8 mouse cellular contexts compared by ENCODE assay signal in the genomic region with DNA sequence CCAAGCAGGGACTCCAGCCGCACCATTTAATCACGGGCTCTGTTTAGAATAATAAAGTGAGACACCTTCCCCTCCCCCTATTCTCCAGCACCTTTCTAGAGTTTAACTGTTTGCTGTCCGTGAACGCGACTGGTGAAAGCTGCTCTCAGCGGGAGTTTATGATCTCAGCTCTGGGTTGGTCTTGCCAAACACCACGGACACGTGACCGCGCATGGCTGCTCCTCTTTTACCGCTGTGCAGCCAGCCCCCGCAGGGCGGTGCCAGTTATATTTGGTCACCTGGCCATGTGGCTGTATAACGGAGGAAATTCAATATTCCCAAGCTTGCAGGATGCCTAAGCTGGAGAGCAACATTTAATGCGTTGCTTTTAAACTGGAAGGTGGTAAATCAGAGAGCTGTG. TPM values are rescaled to one million over a fixed set of nuclear protein-coding genes. Genes with fewer than 3 reads are reported as not detected.
DNase-seq lines count a peak whose midpoint lies in the region; ATAC-seq lines count a peak whose summit lies in the region.

A gene (minus strand): TSS at position 222 of the 400 bp plus-strand sequence.

- no peaks in the 10 kb centered on the region for H3K27me3 ChIP-seq in hindbrain, embryonic 11.5 days (ENCODE audit: control insufficient read depth, insufficient read depth, low read length)
- H3K27me3 ChIP-seq in lung, embryonic 15.5 days, result no peaks in the 10 kb centered on the region

- peak within 1 kb of the TSS; percentile 67 for H3K4me2 ChIP-seq in hindbrain, embryonic 11.5 days (replicated peaks; ENCODE audit: low read depth, low read length)
- H3K4me2 ChIP-seq in lung, embryonic 15.5 days, result peak within 1 kb of the TSS; percentile 79

- no peaks in the 10 kb centered on the region for H3K4me1 ChIP-seq in hindbrain, embryonic 11.5 days (replicated peaks; ENCODE audit: control insufficient read depth, insufficient read depth, low read length)
- peaks cover 13% of the 10 kb centered on the region for H3K4me1 ChIP-seq in lung, embryonic 15.5 days

- no peaks in the 10 kb centered on the region for H3K9me3 ChIP-seq in hindbrain, embryonic 11.5 days (ENCODE audit: control insufficient read depth, low read length)
- H3K9me3 ChIP-seq in lung, embryonic 15.5 days, result no peaks in the 10 kb centered on the region

- H3K27ac ChIP-seq in hindbrain, embryonic 11.5 days (ENCODE audit: low read depth, low read length), result no peak within 1 kb of the TSS
- no peak within 1 kb of the TSS for H3K27ac ChIP-seq in lung, embryonic 15.5 days

- H3K4me3 ChIP-seq in hindbrain, embryonic 11.5 days (ENCODE audit: low read depth, low read length), result peak within 1 kb of the TSS; percentile 35
- peak within 1 kb of the TSS; percentile 45 for H3K4me3 ChIP-seq in lung, embryonic 15.5 days

- peak; percentile 93 for ATAC-seq in hindbrain, embryonic 11.5 days (ENCODE audit: low FRiP score)
- peak; percentile 91; the same call in 1 of the 2 replicates for ATAC-seq in lung, embryonic 15.5 days (ENCODE audit: borderline replicate concordance, extremely low read depth, low FRiP score, low TSS enrichment)

- DNase-seq in WW6 (ENCODE audit: low read depth, low spot score), result peak; percentile 47
- peak; percentile 94 for DNase-seq in cerebellum, adult 9-11 months
- DNase-seq in frontal cortex, postnatal 14 days (ENCODE audit: low spot score in 2 of 2), result peak; percentile 71 to 78
- peak; percentile 79 for DNase-seq in hindbrain, embryonic 11.5 days (ENCODE audit: low spot score)
- DNase-seq in layer of hippocampus, adult 9-11 months, result peak; percentile 90
- peak; percentile 54 for DNase-seq in ovary, adult 18-20 months (ENCODE audit: low spot score)
- DNase-seq in natural killer cell, adult 2 months (ENCODE audit: low spot score in 2 of 2), result no peak

- no peaks in the 10 kb centered on the region for H3K36me3 ChIP-seq in hindbrain, embryonic 11.5 days (ENCODE audit: control insufficient read depth, insufficient read depth, low read length)
- H3K36me3 ChIP-seq in lung, embryonic 15.5 days, result no peaks in the 10 kb centered on the region

- H3K9ac ChIP-seq in hindbrain, embryonic 11.5 days (ENCODE audit: low read depth, low read length), result peak within 1 kb of the TSS; percentile 49
- H3K9ac ChIP-seq in lung, embryonic 15.5 days, result peak within 1 kb of the TSS; percentile 11; the same call in 1 of the 2 replicates

- under 1% methylated on average over 15 of the region's 15 CpGs for WGBS in hindbrain, embryonic 11.5 days
- under 1% methylated on average over 15 of the region's 15 CpGs for WGBS in lung, embryonic 15.5 days

RNA-seq across cellular contexts. Expression of the gene that starts here (rescaled TPM):
- polyA plus RNA-seq in hindbrain, embryonic 11.5 days (2014; fragmentation: Nextera tagmentation; extraction: Ambion mirVana), result 0.64 and 0.71 TPM in 2 replicates
- 0.45 and 0.54 TPM in 2 replicates for polyA plus RNA-seq in lung, embryonic 15.5 days (2015; fragmentation: Nextera tagmentation; extraction: Ambion mirVana)

Comparison
In these comparisons a context has a peak if more than half of its experiments do, and no peak if none do; other contexts are left out.
1. Peak in DNase-seq, ATAC-seq, H3K4me3 ChIP-seq, H3K9ac ChIP-seq and H3K4me2 ChIP-seq in hindbrain, embryonic 11.5 days; RNA of the gene not detected or under 1 TPM.
2. Peak in ATAC-seq, H3K4me3 ChIP-seq, H3K9ac ChIP-seq and H3K4me2 ChIP-seq in lung, embryonic 15.5 days; RNA of the gene not detected or under 1 TPM.
3. DNase-seq: peak in WW6 (single experiment), cerebellum, adult 9-11 months (single experiment), frontal cortex, postnatal 14 days (2 of 2), layer of hippocampus, adult 9-11 months (single experiment) and ovary, adult 18-20 months (single experiment); none in natural killer cell, adult 2 months (0 of 2).